Mouse (Mus musculus) liver, embryonic 14.5 days (tissue): ENCODE results near the gene Bloc1s4. TPM values are rescaled to one million over a fixed set of nuclear protein-coding genes. Genes with fewer than 3 reads are reported as not detected.
A peak's percentile ranks its signal among the peaks of the same experiment; 100 is the strongest.

Source experiments
- ATAC-seq: fragments of 200-750 bp; cut with Nextera tagmentation; 2 replicates; pipeline ENCODE4 v1.8.0; 2017; ENCODE audit warnings: moderate number of reproducible peaks, mild to moderate bottlenecking, moderate library complexity; ENCODE audit not compliant: insufficient read depth
- DNase-seq, 3 experiments: peaks; one replicate each; pipeline ENCODE4 v3.0.0-alpha.2; 2012 to 2013; ENCODE audit warnings: low read depth in 3 of 3, low spot score in 3 of 3
- H3K27ac ChIP-seq: fragments of 300-500 bp; sonication (generic); 2 replicates; pipeline ENCODE4 v1.5.1; 2014; ENCODE audit warnings: moderate library complexity, mild to moderate bottlenecking, control low read depth, inconsistent platforms
- H3K27me3 ChIP-seq: fragments of 300-500 bp; sonication (generic); 2 replicates; pipeline ENCODE4 v1.6.1; 2014; ENCODE audit warnings: mild to moderate bottlenecking, low read length, moderate library complexity; ENCODE audit not compliant: control insufficient read depth, insufficient read depth
- H3K36me3 ChIP-seq: fragments of 300-500 bp; sonication (generic); replicated peaks from 2 replicates; pipeline ENCODE4 v1.6.1; 2014; ENCODE audit warnings: low read depth; ENCODE audit not compliant: control insufficient read depth, insufficient read depth
- H3K4me1 ChIP-seq, 2 experiments: fragments of 200-500 bp in 1 of 2; fragments of 300-500 bp in 1 of 2; sonication (generic) in 1 of 2; replicated peaks; 2 replicates each; pipeline ENCODE4 v1.6.1; 2012 to 2014; ENCODE audit warnings: antibody characterized with exemption in 1 of 2, inconsistent platforms in 1 of 2, low read length in 1 of 2; ENCODE audit not compliant: control insufficient read depth in 2 of 2, insufficient read depth in 2 of 2
- H3K4me2 ChIP-seq: fragments of 300-500 bp; sonication (generic); 2 replicates; pipeline ENCODE4 v1.6.1; 2014; ENCODE audit warnings: low read depth, mild to moderate bottlenecking, control low read depth, moderate library complexity
- H3K4me3 ChIP-seq, 2 experiments: fragments of 200-500 bp in 1 of 2; fragments of 300-500 bp in 1 of 2; sonication (generic) in 1 of 2; 2 replicates each; pipeline ENCODE4 v1.5.1; 2012 to 2014; ENCODE audit warnings: low read depth in 2 of 2, low read length in 2 of 2, mild to moderate bottlenecking in 2 of 2, control low read depth in 1 of 2, inconsistent platforms in 1 of 2, moderate library complexity in 1 of 2; ENCODE audit not compliant: insufficient read depth in 1 of 2
- H3K9ac ChIP-seq: fragments of 300-500 bp; sonication (generic); replicated peaks from 2 replicates; pipeline ENCODE4 v1.6.1; 2014; ENCODE audit warnings: mild to moderate bottlenecking, control low read depth, moderate library complexity
- H3K9me3 ChIP-seq: fragments of 300-500 bp; sonication (generic); 2 replicates; pipeline ENCODE4 v1.6.1; 2016; ENCODE audit warnings: low read length, mixed read lengths; ENCODE audit not compliant: control insufficient read depth
- CTCF ChIP-seq: IDR thresholded peaks from 2 replicates; pipeline ENCODE4 v1.5.1; 2016; ENCODE audit warnings: antibody characterized with exemption, low read depth, control low read depth
- EP300 ChIP-seq: IDR thresholded peaks from 2 replicates; pipeline ENCODE4 v1.6.1; 2016; ENCODE audit warnings: antibody characterized with exemption, low read depth
- WGBS: fragments of 180-500 bp; shearing (Covaris S2); extraction: QIAGEN DNeasy Blood & Tissue Kit; methylation state at CpG from one replicate; pipeline ENCODE4 v1.1.7; 2014; ENCODE audit not compliant: insufficient replicate concordance; 5-methylcytosine and 5-hydroxymethylcytosine counted together
- polyA plus RNA-seq, 2 experiments: library from polyadenylated mRNA; depleted of rRNA in 1 of 2; stranded (reverse) in 1 of 2; unstranded in 1 of 2; fragments of >200 nt; fragmentation: Nextera tagmentation in 1 of 2; extraction: Ambion mirVana in 1 of 2; gene quantifications; 2 replicates each; pipeline versions ENCODE4 v1.2.1 to v1.2.3; 2012 to 2014

Bloc1s4 gene
- polyA plus RNA-seq, 2 experiments, result 10.9 to 11.9 TPM

DNA sequence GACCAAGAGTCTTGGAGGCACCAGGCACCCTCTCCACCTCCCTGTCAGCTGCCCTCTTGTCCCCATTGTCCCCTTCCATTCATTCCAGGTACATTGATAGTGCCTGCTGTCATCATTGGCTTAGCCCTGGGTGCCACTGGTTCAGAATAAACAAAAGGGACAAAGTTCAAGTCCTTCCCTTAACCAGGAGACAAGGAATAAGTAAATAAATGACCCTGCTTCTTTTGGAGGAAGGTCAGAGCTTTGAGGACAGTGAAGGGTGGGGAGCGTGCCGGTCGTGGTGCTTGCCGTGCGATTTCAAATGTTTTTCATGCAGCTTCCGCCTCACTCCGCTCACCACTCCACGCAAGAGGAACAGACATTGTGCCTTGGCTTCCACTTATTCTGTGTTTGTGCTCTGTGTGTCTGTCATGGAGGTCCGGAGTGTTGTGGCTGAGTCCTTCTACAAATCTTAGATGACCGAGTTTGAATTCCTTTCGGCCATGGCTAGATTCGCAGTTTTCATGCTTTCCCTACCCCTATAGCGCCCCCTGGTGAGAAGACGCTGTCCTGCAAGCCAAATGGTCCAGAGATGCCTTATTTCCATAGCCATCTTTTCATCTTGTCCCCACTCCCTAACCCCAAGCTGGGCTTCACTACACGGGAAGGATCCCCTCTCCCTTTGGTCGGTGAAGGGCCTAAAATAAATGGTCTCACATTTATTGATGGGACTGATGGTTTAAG lies 6.2 kb downstream of the Bloc1s4 start:
- peaks cover 3% of the 10 kb centered on the region for H3K36me3 ChIP-seq
- H3K9ac ChIP-seq, result no peak overlapping the region
- no peaks in the 10 kb centered on the region for H3K9me3 ChIP-seq
- peak in 1 of 3 experiments; percentile 56 for DNase-seq
- H3K4me1 ChIP-seq, result peaks cover 30 to 38% of the 10 kb centered on the region in 2 experiments
- peak overlapping the region; percentile 53 for H3K4me2 ChIP-seq
- H3K27ac ChIP-seq, result no peak overlapping the region
- 41% methylated on average over 16 of the region's 16 CpGs for WGBS
- H3K4me3 ChIP-seq, result no peak overlapping the region; a peak in 1 of 4 replicates
- TF ChIP-seq EP300 (no peak), CTCF (peak; percentile 98)
- no peak for ATAC-seq
- no peaks in the 10 kb centered on the region for H3K27me3 ChIP-seq

DNA sequence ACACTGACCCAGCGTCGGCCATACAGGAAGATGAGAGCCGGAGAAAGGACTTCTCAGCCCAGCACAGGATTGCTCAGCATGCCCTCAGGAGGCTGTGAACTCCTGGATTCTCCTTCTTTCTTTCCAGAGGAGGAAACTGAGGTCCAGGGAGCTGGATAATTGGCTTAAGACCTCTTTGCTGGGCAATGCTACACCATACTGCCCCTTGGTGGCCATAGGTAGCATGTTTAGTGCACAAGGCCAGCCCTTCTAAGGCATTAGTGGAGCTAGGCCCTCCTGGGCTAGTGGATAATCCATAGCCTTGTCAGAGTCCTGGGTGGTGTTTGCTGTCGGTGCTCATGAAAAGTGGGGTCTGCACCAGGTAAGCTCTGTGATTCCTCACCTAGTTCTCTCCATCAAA lies 8.6 kb downstream of the Bloc1s4 start:
- ATAC-seq (no peak), DNase-seq (no peak)
- Histone ChIP-seq H3K4me1 (peaks cover 46 to 55% of the 10 kb centered on the region in 2 experiments), H3K36me3 (no peaks in the 10 kb centered on the region), H3K9me3 (no peaks in the 10 kb centered on the region), H3K27ac (peak overlapping the region; percentile 34; the same call in 1 of the 2 replicates), H3K27me3 (no peaks in the 10 kb centered on the region), H3K9ac (no peak overlapping the region), H3K4me3 (no peak overlapping the region), H3K4me2 (no peak overlapping the region)
- TF ChIP-seq CTCF, result peak; percentile 94
- no peak for TF ChIP-seq EP300
- WGBS, result 64% methylated on average over 4 of the region's 4 CpGs

DNA sequence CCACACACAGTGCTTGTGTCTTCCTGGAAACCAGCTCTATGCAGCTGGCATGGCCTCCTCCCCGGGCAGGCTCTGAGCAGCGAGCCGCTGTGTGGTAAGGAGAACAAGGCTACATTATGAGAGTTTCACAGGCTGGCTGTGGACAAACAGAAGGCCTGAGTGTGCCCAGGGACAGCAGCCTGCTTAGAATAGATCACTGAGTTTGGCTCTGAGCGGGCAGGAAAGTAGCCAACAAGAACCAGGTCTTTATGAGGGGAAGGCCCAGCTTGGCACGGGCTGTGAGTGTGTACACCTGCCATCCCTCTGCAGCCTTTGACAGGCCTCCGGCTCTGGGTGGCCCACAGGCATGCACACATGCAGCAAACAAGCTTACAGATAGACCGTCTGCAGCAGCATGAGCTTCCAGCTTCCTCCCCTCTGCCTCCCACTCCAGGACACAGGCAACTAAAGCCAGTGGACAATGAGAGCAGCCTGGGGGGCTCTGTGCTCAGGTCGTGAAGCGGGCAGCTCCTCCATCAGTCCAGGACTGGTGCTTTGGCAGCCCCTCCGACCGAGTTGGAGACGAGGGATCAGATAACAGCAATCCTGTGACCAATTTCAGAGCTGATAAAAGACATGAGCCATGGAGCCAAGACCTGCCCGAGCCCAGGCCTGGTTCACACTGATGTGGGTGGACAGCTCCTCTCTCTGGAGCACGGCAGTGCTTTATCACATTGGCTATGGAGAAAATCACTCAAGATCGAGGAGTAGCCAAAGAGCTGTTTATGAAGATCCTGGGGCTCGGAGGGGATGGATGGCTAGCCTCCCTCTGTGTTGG lies 9.4 kb downstream of the Bloc1s4 start:
- no peak for ATAC-seq
- no peak overlapping the region; the same call in 1 of the 2 replicates for H3K4me2 ChIP-seq
- no peak for TF ChIP-seq CTCF
- no peak for TF ChIP-seq EP300

DNA sequence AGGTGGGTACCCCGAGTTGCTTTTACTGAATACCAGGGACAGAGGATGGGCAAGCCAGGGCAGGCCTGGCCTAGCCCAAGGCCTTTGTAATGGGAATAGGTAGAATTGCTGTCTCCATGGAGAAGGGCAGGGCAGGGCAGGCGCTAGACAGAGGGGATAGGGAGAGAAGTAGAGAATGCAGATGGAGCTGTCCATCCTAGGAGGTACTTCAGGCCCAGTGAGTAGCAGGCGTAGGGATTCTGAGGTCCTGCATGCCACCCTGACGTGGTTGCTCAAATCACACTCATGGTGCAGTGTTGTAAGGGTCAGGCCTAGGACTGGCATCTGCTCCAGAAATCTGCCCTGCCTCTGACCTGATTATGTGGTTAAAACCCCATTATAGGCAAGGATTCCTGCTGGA lies 10.7 kb downstream of the Bloc1s4 start:
- H3K36me3 ChIP-seq, result no peaks in the 10 kb centered on the region
- peaks cover 60 to 67% of the 10 kb centered on the region in 2 experiments for H3K4me1 ChIP-seq
- DNase-seq (no peak), ATAC-seq (no peak)
- no peaks in the 10 kb centered on the region for H3K27me3 ChIP-seq
- TF ChIP-seq EP300, result no peak
- no peak for TF ChIP-seq CTCF
- peak overlapping the region; percentile 50 for H3K9ac ChIP-seq
- 60% methylated on average over 4 of the region's 4 CpGs for WGBS
- H3K4me2 ChIP-seq, result peak overlapping the region; percentile 31
- H3K9me3 ChIP-seq, result no peaks in the 10 kb centered on the region
- no peak overlapping the region for H3K4me3 ChIP-seq
- peak overlapping the region; percentile 63 for H3K27ac ChIP-seq

More for the DNA sequence above, 9.4 kb downstream of the Bloc1s4 start:
- Histone ChIP-seq H3K9ac (peak overlapping the region; percentile 20; the same call in 1 of the 2 replicates), H3K27me3 (no peaks in the 10 kb centered on the region), H3K4me1 (peaks cover 52 to 59% of the 10 kb centered on the region in 2 experiments), H3K36me3 (no peaks in the 10 kb centered on the region), H3K27ac (peak overlapping the region; percentile 63), H3K9me3 (no peaks in the 10 kb centered on the region), H3K4me3 (no peak overlapping the region)
- WGBS, result 62% methylated on average over 16 of the region's 16 CpGs
- DNase-seq, result no peak

DNA sequence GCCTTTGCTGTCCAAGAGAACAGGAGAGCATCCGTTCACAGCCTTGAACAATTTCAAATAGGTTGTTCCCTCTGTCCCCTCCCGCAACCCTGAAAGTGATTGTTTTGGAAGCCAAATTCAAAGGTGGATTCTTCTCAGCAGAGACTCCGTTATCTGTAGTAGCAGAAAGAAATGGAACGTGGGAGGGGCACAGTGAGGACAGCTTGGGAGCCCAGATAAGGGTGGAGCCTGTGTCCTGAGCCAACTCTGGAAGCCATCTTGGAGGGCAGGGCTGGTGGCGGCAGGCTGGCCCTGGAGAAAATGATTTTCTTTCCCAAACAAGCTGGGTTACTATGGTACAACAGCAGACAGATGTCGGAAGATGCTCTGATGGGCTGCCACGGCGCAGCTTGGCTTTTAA lies 12.4 kb downstream of the Bloc1s4 start:
- peak overlapping the region; percentile 78 for H3K9ac ChIP-seq
- TF ChIP-seq EP300 (peak; percentile 99), CTCF (no peak)
- no peaks in the 10 kb centered on the region for H3K36me3 ChIP-seq
- no peaks in the 10 kb centered on the region for H3K27me3 ChIP-seq
- DNase-seq (peak; percentile 98), ATAC-seq (peak; percentile 81)
- peaks cover 75 to 78% of the 10 kb centered on the region in 2 experiments for H3K4me1 ChIP-seq
- WGBS, result 19% methylated on average over 8 of the region's 8 CpGs
- peak overlapping the region; percentile 90 for H3K27ac ChIP-seq
- peak overlapping the region; percentile 37 to 52 for H3K4me3 ChIP-seq
- peak overlapping the region; percentile 74 for H3K4me2 ChIP-seq
- H3K9me3 ChIP-seq, result no peaks in the 10 kb centered on the region
